Mouse (Mus musculus) embryonic facial prominence, embryonic 10.5 days (tissue): Measurements from ENCODE around the gene Uqcc2. TPM values are rescaled to one million over a fixed set of nuclear protein-coding genes. Genes with fewer than 3 reads are reported as not detected.

Experiments
- DNase-seq: peaks from one replicate; pipeline ENCODE4 v3.0.0-alpha.2; 2017; ENCODE audit warnings: low spot score
- H3K27ac ChIP-seq: fragments of 300-500 bp; sonication (generic); replicated peaks from 2 replicates; pipeline ENCODE4 v1.5.1; 2016; ENCODE audit warnings: mild to moderate bottlenecking
- H3K27me3 ChIP-seq: fragments of 300-500 bp; sonication (generic); replicated peaks from 2 replicates; pipeline ENCODE4 v1.6.1; 2016; ENCODE audit warnings: low read depth, mild to moderate bottlenecking; ENCODE audit not compliant: poor library complexity, severe bottlenecking
- H3K36me3 ChIP-seq: fragments of 300-500 bp; sonication (generic); replicated peaks from 2 replicates; pipeline ENCODE4 v1.6.1; 2016; ENCODE audit warnings: mild to moderate bottlenecking, moderate library complexity
- H3K4me1 ChIP-seq: fragments of 300-500 bp; sonication (generic); 2 replicates; pipeline ENCODE4 v1.6.1; 2016
- H3K4me3 ChIP-seq: fragments of 300-500 bp; sonication (generic); 2 replicates; pipeline ENCODE4 v1.5.1; 2016; ENCODE audit warnings: mild to moderate bottlenecking, moderate library complexity
- H3K9me3 ChIP-seq: fragments of 300-500 bp; sonication (generic); 2 replicates; pipeline ENCODE4 v1.6.1; 2016; ENCODE audit warnings: mild to moderate bottlenecking
- WGBS: fragments of 180-500 bp; shearing (Covaris S2); methylation state at CpG from one replicate; pipeline ENCODE4 v1.1.7; 2016; 5-methylcytosine and 5-hydroxymethylcytosine counted together
- polyA plus RNA-seq: library from polyadenylated mRNA; unstranded; fragments of >200 nt; fragmentation: Nextera tagmentation; extraction: Ambion mirVana; gene quantifications from 2 replicates; pipeline ENCODE4 v1.2.1, GENCODE M21; 2016

The Uqcc2 gene
- polyA plus RNA-seq, 1 experiment from 2014 or later = 410 TPM

- no peaks in the 10 kb centered on the region for H3K36me3 ChIP-seq
- H3K27me3 ChIP-seq = 0 out of 2 replicates have a peak, but pooled peaks cover 5% of the 10 kb centered on the region
- DNase-seq = peak; percentile 60
- H3K27ac ChIP-seq = peak overlapping the region; percentile 84
- H3K9me3 ChIP-seq = no peaks in the 10 kb centered on the region
- 61% methylated on average over 11 of the region's 11 CpGs for WGBS
- H3K4me1 ChIP-seq = peaks cover 29% of the 10 kb centered on the region
- no peak overlapping the region for H3K4me3 ChIP-seq
Observed at GRCm38 (mm10) chr17:27169952-27170695, 36.4 kb upstream of the Uqcc2 start.

DNA sequence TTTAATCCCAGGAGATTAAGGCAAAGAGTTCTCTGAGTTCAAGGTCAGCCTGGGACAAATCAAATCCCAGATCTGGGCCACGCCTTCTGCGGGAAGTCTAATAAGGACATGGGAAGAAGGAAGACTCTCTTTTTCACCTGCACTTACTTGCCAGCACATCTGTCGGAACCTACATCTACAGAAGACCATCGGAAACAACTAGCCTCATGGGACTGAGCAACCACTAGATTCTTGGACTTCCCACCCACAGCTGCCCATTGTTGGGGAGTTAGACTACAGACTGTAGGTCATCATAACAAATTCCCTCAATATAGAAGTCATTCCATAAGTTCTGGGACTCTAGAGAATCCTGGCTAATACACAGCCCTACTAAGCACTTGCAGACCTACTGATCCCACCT is 34.9 kb upstream of the Uqcc2 start:
- 93% methylated on average over 4 of the region's 4 CpGs for whole genome bisulfite sequencing
- Histone ChIP-seq H3K4me3 (no peak overlapping the region), H3K27ac (no peak overlapping the region), H3K9me3 (no peaks in the 10 kb centered on the region), H3K4me1 (peaks cover 27% of the 10 kb centered on the region), H3K36me3 (no peaks in the 10 kb centered on the region), H3K27me3 (0 out of 2 replicates have a peak, but pooled peaks cover 5% of the 10 kb centered on the region)
- DNase-seq = no peak

DNA sequence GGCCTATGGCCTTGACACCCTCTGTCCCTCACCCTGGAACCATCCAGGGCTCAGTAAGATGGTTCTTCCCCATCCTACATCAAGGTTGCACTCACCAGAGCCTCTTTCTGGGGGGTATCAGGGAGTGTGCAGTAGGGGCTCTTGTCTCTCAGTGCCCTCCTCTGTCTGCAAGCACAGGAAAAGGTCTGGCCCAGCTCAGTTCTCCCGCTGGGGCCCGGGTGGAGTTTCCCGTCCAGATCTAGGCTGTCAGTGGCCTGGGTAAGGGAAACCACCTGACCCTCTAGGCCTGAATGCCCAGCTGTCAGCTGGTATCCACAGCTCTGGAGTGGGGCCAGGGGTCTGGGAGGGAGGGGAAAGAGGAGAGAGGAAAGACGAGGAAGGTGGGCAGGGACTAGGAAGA is 33.8 kb upstream of the Uqcc2 start, which contains the start of gene Ip6k3:
Gene Ip6k3, minus strand, starts transcription at position 251 of the 400 bp plus-strand sequence.
- Histone ChIP-seq H3K9me3 (no peaks in the 10 kb centered on the region), H3K4me1 (peaks cover 27% of the 10 kb centered on the region), H3K36me3 (no peaks in the 10 kb centered on the region), H3K27me3 (0 out of 2 replicates have a peak, but pooled peaks cover 5% of the 10 kb centered on the region), H3K27ac (0 out of 2 replicates have a peak within 1 kb of the TSS, but pooled peaks have one; percentile 19), H3K4me3 (no peak within 1 kb of the TSS)
- DNase-seq = no peak
- 64% methylated on average over 4 of the region's 4 CpGs for WGBS

DNA sequence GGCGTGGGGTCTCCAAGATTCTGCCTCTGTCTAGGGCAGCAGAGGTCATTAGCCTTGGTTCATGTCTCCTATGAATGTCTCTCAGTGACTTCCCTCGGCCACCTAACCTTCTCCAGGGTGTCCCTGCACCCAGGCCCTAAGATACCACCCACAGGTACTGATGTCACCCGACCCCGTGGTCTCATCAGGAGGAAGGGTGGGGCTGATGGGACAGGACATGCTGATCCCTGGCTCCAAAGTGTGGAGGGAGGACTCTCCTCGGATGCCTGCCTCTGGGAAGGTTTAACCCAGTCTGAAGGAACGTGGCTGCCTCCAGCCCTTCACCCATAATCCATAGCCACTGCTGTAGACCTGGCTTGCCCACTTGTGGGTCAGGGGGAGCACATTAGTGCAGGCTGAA is 33.2 kb upstream of the Uqcc2 start:
- Histone ChIP-seq H3K4me1 (peaks cover 27% of the 10 kb centered on the region), H3K36me3 (no peaks in the 10 kb centered on the region), H3K9me3 (no peaks in the 10 kb centered on the region), H3K27ac (no peak overlapping the region), H3K27me3 (0 out of 2 replicates have a peak, but pooled peaks cover 5% of the 10 kb centered on the region), H3K4me3 (no peak overlapping the region)
- WGBS = 75% methylated on average over 6 of the region's 6 CpGs
- no peak for DNase-seq

- Histone ChIP-seq H3K4me1 (peaks cover 21% of the 10 kb centered on the region), H3K27ac (no peak overlapping the region), H3K9me3 (no peaks in the 10 kb centered on the region), H3K27me3 (no peaks in the 10 kb centered on the region; the same call in 1 of the 2 replicates), H3K4me3 (no peak overlapping the region), H3K36me3 (no peaks in the 10 kb centered on the region)
- 68% methylated on average over 8 of the region's 8 CpGs for WGBS
- peak; percentile 53 for DNase-seq
Observed at GRCm38 (mm10) chr17:27165054-27165773, 31.5 kb upstream of the Uqcc2 start.

- H3K4me3 ChIP-seq = no peak overlapping the region
- no peaks in the 10 kb centered on the region for H3K36me3 ChIP-seq
- H3K4me1 ChIP-seq = peaks cover 11% of the 10 kb centered on the region
- peaks cover 3% of the 10 kb centered on the region; the same call in 1 of the 2 replicates for H3K27me3 ChIP-seq
- DNase-seq = no peak
- H3K9me3 ChIP-seq = no peaks in the 10 kb centered on the region
- 66% methylated on average over 4 of the region's 4 CpGs for WGBS
- no peak overlapping the region for H3K27ac ChIP-seq
Observed at GRCm38 (mm10) chr17:27160905-27161304, 27.2 kb upstream of the Uqcc2 start.

- H3K27ac ChIP-seq = no peak overlapping the region
- 67% methylated on average over 7 of the region's 7 CpGs for WGBS
- no peak overlapping the region for H3K4me3 ChIP-seq
- H3K36me3 ChIP-seq = no peaks in the 10 kb centered on the region
- H3K9me3 ChIP-seq = no peaks in the 10 kb centered on the region
- H3K27me3 ChIP-seq = peaks cover 9% of the 10 kb centered on the region; the same call in 1 of the 2 replicates
- no peak for DNase-seq
- peaks cover 26% of the 10 kb centered on the region for H3K4me1 ChIP-seq
Observed at GRCm38 (mm10) chr17:27159169-27159568, 25.5 kb upstream of the Uqcc2 start.

GRCm38 (mm10) chr17:27158439-27158838 is 24.7 kb upstream of the Uqcc2 start:
- 86% methylated on average over 6 of the region's 6 CpGs for WGBS
- no peak for DNase-seq
- Histone ChIP-seq H3K27ac (no peak overlapping the region), H3K36me3 (no peaks in the 10 kb centered on the region), H3K4me3 (no peak overlapping the region), H3K27me3 (peaks cover 9% of the 10 kb centered on the region; the same call in 1 of the 2 replicates), H3K9me3 (no peaks in the 10 kb centered on the region), H3K4me1 (peaks cover 33% of the 10 kb centered on the region)

DNA sequence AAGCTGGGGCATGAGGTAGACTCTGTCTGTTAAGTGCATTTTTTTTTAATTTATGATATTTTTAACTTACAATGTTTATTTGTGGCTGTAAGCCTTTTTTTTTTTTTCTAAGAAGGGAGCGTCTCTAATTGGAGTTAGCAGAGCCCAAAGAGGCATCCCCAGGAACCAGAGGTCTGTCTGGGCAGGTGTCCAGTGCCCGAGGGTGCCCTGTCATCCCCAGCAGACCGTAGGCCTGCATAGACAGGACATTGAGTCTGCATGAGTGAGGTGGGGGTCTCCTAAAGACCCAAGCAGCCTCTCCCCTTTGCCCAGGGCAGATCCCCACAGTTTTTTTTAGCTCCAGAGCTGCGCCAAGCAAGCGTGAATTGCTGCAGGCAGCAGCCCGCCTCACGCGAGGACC is 22.0 kb upstream of the Uqcc2 start:
- Histone ChIP-seq H3K4me1 (peaks cover 47% of the 10 kb centered on the region), H3K4me3 (no peak overlapping the region), H3K36me3 (no peaks in the 10 kb centered on the region), H3K9me3 (no peaks in the 10 kb centered on the region), H3K27ac (no peak overlapping the region), H3K27me3 (0 out of 2 replicates have a peak, but pooled peaks cover 9% of the 10 kb centered on the region)
- WGBS = 82% methylated on average over 8 of the region's 8 CpGs
- no peak for DNase-seq

DNA sequence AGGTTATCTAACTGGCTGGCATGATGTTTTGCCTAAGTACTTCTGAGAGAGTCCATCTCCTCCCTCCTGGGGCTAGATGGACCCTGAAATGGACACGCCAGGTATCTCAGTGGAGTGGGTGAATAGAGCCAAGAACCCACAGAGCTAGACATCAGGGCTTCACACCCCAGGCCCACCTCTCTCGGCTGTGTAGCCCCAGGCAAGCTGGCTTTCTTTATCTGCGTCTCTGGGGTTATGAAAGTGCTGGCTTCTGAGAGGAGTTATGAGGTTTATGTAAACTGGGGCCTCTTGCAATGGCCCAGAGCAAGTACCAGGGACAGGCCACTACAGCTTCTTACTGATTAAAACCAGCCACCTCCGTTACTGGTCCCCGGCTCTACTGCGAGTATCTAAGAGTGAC is 21.2 kb upstream of the Uqcc2 start:
- no peaks in the 10 kb centered on the region for H3K36me3 ChIP-seq
- H3K4me1 ChIP-seq = peaks cover 51% of the 10 kb centered on the region
- H3K27ac ChIP-seq = no peak overlapping the region; the same call in 1 of the 2 replicates
- H3K4me3 ChIP-seq = no peak overlapping the region
- no peak for DNase-seq
- 73% methylated on average over 6 of the region's 6 CpGs for WGBS
- no peaks in the 10 kb centered on the region for H3K9me3 ChIP-seq
- H3K27me3 ChIP-seq = 0 out of 2 replicates have a peak, but pooled peaks cover 9% of the 10 kb centered on the region

- H3K36me3 ChIP-seq = no peaks in the 10 kb centered on the region
- WGBS = 93% methylated on average over 14 of the region's 14 CpGs
- H3K4me1 ChIP-seq = peaks cover 53% of the 10 kb centered on the region
- H3K9me3 ChIP-seq = no peaks in the 10 kb centered on the region
- H3K27ac ChIP-seq = peak overlapping the region; percentile 60; the same call in 1 of the 2 replicates
- no peak for DNase-seq
- H3K27me3 ChIP-seq = 0 out of 2 replicates have a peak, but pooled peaks cover 9% of the 10 kb centered on the region
- no peak overlapping the region for H3K4me3 ChIP-seq
Observed at GRCm38 (mm10) chr17:27154256-27154655, 20.5 kb upstream of the Uqcc2 start.

GRCm38 (mm10) chr17:27153773-27154193 is 20.1 kb upstream of the Uqcc2 start:
- H3K27ac ChIP-seq = peak overlapping the region; percentile 60

More at GRCm38 (mm10) chr17:27153773-27154193, 20.1 kb upstream of the Uqcc2 start:
- no peak overlapping the region for H3K4me3 ChIP-seq
- peaks cover 58% of the 10 kb centered on the region for H3K4me1 ChIP-seq
- 61% methylated on average over 9 of the region's 9 CpGs for WGBS
- 0 out of 2 replicates have a peak, but pooled peaks cover 9% of the 10 kb centered on the region for H3K27me3 ChIP-seq
- no peak for DNase-seq
- no peaks in the 10 kb centered on the region for H3K36me3 ChIP-seq
- no peaks in the 10 kb centered on the region for H3K9me3 ChIP-seq
